Mouse (Mus musculus) CH12.LX (cell line): ENCODE measurements around the gene Tanc1. TPM values are rescaled to one million over a fixed set of nuclear protein-coding genes. Genes with fewer than 3 reads are reported as not detected.

ENCODE experiments used
- DNase-seq: peaks from one replicate; pipeline ENCODE4 v3.0.0-alpha.2; 2013; ENCODE audit errors: extremely low read depth
- H3K27ac ChIP-seq: 2 replicates; pipeline ENCODE4 v1.5.1; 2012; ENCODE audit warnings: low read depth, mild to moderate bottlenecking, control low read depth, moderate library complexity; ENCODE audit not compliant: insufficient read depth
- H3K27me3 ChIP-seq: replicated peaks from 2 replicates; pipeline ENCODE3; 2012; ENCODE audit warnings: inconsistent platforms
- H3K36me3 ChIP-seq, 2 experiments: replicated peaks in 1 of 2; 2 replicates each; pipeline versions ENCODE3 to v1.6.1; 2012; ENCODE audit warnings: inconsistent platforms in 1 of 2, low read length in 1 of 2, mild to moderate bottlenecking in 1 of 2, mixed read lengths in 1 of 2, moderate library complexity in 1 of 2; ENCODE audit not compliant: control insufficient read depth in 1 of 2, insufficient read depth in 1 of 2
- H3K4me1 ChIP-seq, 2 experiments: 2 replicates each; pipeline ENCODE4 v1.6.1; 2012; ENCODE audit warnings: inconsistent platforms in 1 of 2, moderate library complexity in 1 of 2; ENCODE audit not compliant: insufficient read depth in 2 of 2, control insufficient read depth in 1 of 2
- H3K4me2 ChIP-seq: 2 replicates; pipeline ENCODE4 v1.6.1; 2012; ENCODE audit warnings: low read depth, mild to moderate bottlenecking, control low read depth; ENCODE audit not compliant: poor library complexity, insufficient read depth, severe bottlenecking
- H3K4me3 ChIP-seq, 3 experiments: fragments of 150-350 bp in 1 of 3; sonication (generic) in 1 of 3; replicated peaks in 1 of 3; 2 replicates each; pipeline versions ENCODE3 to v1.5.1; 2011 to 2012; ENCODE audit warnings: low read depth in 2 of 3, low read length in 2 of 3, mild to moderate bottlenecking in 2 of 3, moderate library complexity in 2 of 3, control low read depth in 1 of 3, improper control_type of control experiment in 1 of 3, inconsistent platforms in 1 of 3, mixed read lengths in 1 of 3; ENCODE audit not compliant: poor library complexity in 1 of 3
- H3K79me2 ChIP-seq: replicated peaks from 2 replicates; pipeline ENCODE4 v1.6.1; 2012; ENCODE audit warnings: mild to moderate bottlenecking, moderate library complexity; ENCODE audit not compliant: control insufficient read depth, poor library complexity, insufficient read depth, severe bottlenecking; ENCODE audit errors: extremely low read depth
- H3K9ac ChIP-seq: 2 replicates; pipeline ENCODE4 v1.6.1; 2012; ENCODE audit warnings: low read depth, mild to moderate bottlenecking, control low read depth, moderate library complexity; ENCODE audit not compliant: insufficient read depth
- H3K9me3 ChIP-seq: replicated peaks from 2 replicates; pipeline ENCODE3; 2012; ENCODE audit warnings: low read length, inconsistent platforms, mixed read lengths
- BHLHE40 ChIP-seq: IDR thresholded peaks from 2 replicates; pipeline ENCODE4 v1.6.1; 2011; ENCODE audit warnings: mild to moderate bottlenecking, low read depth, low read length, improper control_type of control experiment
- E2F4 ChIP-seq: IDR thresholded peaks from 2 replicates; pipeline ENCODE4 v1.6.1; 2011; ENCODE audit warnings: low read depth, low read length, improper control_type of control experiment; ENCODE audit not compliant: insufficient replicate concordance
- ELF1 ChIP-seq: IDR thresholded peaks from 2 replicates; pipeline ENCODE4 v1.6.1; 2014; ENCODE audit warnings: low read depth, mild to moderate bottlenecking, inconsistent platforms, low read length, improper control_type of control experiment
- JUN ChIP-seq: IDR thresholded peaks from 2 replicates; pipeline ENCODE4 v1.6.1; 2011; ENCODE audit warnings: low read depth, mild to moderate bottlenecking, low read length, improper control_type of control experiment, moderate library complexity; ENCODE audit not compliant: insufficient read depth
- JUND ChIP-seq: conservative IDR thresholded peaks from 2 replicates; pipeline ENCODE4 v1.6.1; 2011; ENCODE audit warnings: low read depth, low read length, improper control_type of control experiment
- MAX ChIP-seq: IDR thresholded peaks from 2 replicates; pipeline ENCODE4 v1.6.1; 2011; ENCODE audit warnings: low read length, improper control_type of control experiment
- NRF1 ChIP-seq: IDR thresholded peaks from 2 replicates; pipeline ENCODE4 v1.6.1; 2014; ENCODE audit warnings: low read depth, mild to moderate bottlenecking, inconsistent platforms, low read length, improper control_type of control experiment, moderate library complexity
- RCOR1 ChIP-seq: conservative IDR thresholded peaks from 2 replicates; pipeline ENCODE4 v1.6.1; 2012; ENCODE audit warnings: low read depth, mild to moderate bottlenecking, inconsistent platforms, low read length, improper control_type of control experiment
- USF2 ChIP-seq: conservative IDR thresholded peaks from 2 replicates; pipeline ENCODE4 v1.6.1; 2011; ENCODE audit warnings: low read depth, low read length, improper control_type of control experiment
- ZC3H11A ChIP-seq: IDR thresholded peaks from 2 replicates; pipeline ENCODE4 v1.6.1; 2012; ENCODE audit warnings: low read depth, mild to moderate bottlenecking, inconsistent platforms, low read length, improper control_type of control experiment
- ZMIZ1 ChIP-seq: IDR thresholded peaks from 2 replicates; pipeline ENCODE4 v1.6.1; 2012; ENCODE audit warnings: low read depth, mild to moderate bottlenecking, inconsistent platforms, low read length, improper control_type of control experiment
- dilution Hi-C: fragments of 300-500 bp; cut with MboI; formaldehyde crosslinking; loops from 2 replicates; pipeline ENCODE4 v1.14.3; 2020; ENCODE audit warnings: low sequenced_read_pairs; ENCODE audit not compliant: extremely low pct_unique_long_range_greater_than_20kb, extremely low pct_ligation_motif_present
- in situ Hi-C: fragments of 300-500 bp; cut with MboI; formaldehyde crosslinking; loops from 3 replicates; pipeline ENCODE4 v1.14.3; 2019; ENCODE audit warnings: low sequenced_read_pairs, low pct_ligation_motif_present, low pct_unique_long_range_greater_than_20kb, mixed read lengths
- polyA plus RNA-seq: library from polyadenylated mRNA; unstranded; fragments of >175 nt; gene quantifications from 2 replicates; pipeline ENCODE4 v1.2.1, GENCODE M21; 2012; ENCODE audit warnings: low read depth; ENCODE audit not compliant: insufficient read length
- total RNA-seq, 2 experiments: library from RNA; depleted of rRNA; stranded (reverse); fragments of 300-350 nt in 1 of 2; fragments of >200 nt in 1 of 2; gene quantifications; 2 replicates each; pipeline ENCODE4 v1.2.3; 2012 to 2014

Gene Tanc1
- total and polyA plus RNA-seq, 3 experiments, result 0.08 to 0.21 (median 0.08) TPM

GRCm38 (mm10) chr2:59646740-59647390 lies 35.0 kb downstream of the Tanc1 start:
- no peaks in the 10 kb centered on the region for H3K36me3 ChIP-seq
- peaks cover 0 to 8% of the 10 kb centered on the region in 2 experiments; a peak in 1 of 4 replicates for H3K4me1 ChIP-seq
- no peak overlapping the region for H3K4me2 ChIP-seq
- no peaks in the 10 kb centered on the region for H3K27me3 ChIP-seq
- dilution Hi-C loops (no loop called here), in situ Hi-C loops (no loop called here)
- TF ChIP-seq RCOR1, result no peak
- no peak overlapping the region for H3K27ac ChIP-seq
- H3K9me3 ChIP-seq, result no peaks in the 10 kb centered on the region
- no peak for DNase-seq
- no peak overlapping the region for H3K4me3 ChIP-seq
- H3K79me2 ChIP-seq, result no peaks in the 10 kb centered on the region
- no peak overlapping the region for H3K9ac ChIP-seq

- DNase-seq, result no peak
- no peak overlapping the region for H3K4me2 ChIP-seq
- H3K9ac ChIP-seq, result no peak overlapping the region
- no peaks in the 10 kb centered on the region for H3K4me1 ChIP-seq
- dilution Hi-C loops, result no loop called here
- H3K4me3 ChIP-seq, result no peak overlapping the region
- TF ChIP-seq MAX (no peak), ELF1 (no peak), JUND (no peak), E2F4 (no peak), ZMIZ1 (no peak), ZC3H11A (no peak), USF2 (no peak), JUN (no peak)
- H3K79me2 ChIP-seq, result no peaks in the 10 kb centered on the region
- no peaks in the 10 kb centered on the region for H3K36me3 ChIP-seq
- H3K9me3 ChIP-seq, result no peaks in the 10 kb centered on the region
- H3K27ac ChIP-seq, result no peak overlapping the region
- H3K27me3 ChIP-seq, result no peaks in the 10 kb centered on the region
- in situ Hi-C loops, result no loop called here
Observed at GRCm38 (mm10) chr2:59648444-59648843, 36.6 kb downstream of the Tanc1 start.

GRCm38 (mm10) chr2:59651801-59652200 lies 40.0 kb downstream of the Tanc1 start:
- no peak for TF ChIP-seq BHLHE40
- TF ChIP-seq NRF1, result no peak
- TF ChIP-seq, all 38 proteins: peak for 0
- Histone ChIP-seq H3K36me3 (no peaks in the 10 kb centered on the region), H3K4me1 (no peaks in the 10 kb centered on the region), H3K79me2 (no peaks in the 10 kb centered on the region), H3K27me3 (no peaks in the 10 kb centered on the region), H3K27ac (no peak overlapping the region), H3K9ac (no peak overlapping the region), H3K4me2 (no peak overlapping the region), H3K4me3 (no peak overlapping the region), H3K9me3 (no peaks in the 10 kb centered on the region)
- no peak for DNase-seq
- dilution Hi-C loops (no loop called here), in situ Hi-C loops (no loop called here)
